Mouse (Mus musculus): ENCODE measurements around the gene Fgfr1op2.

GRCm38 (mm10) chr6:146545289-146545865, 31.6 kb upstream of the Fgfr1op2 start:
- TF ChIP-seq GATA1 (IDR thresholded peaks at IDR 0.05; ENCODE audit: low read length) (no peak), TAL1 (IDR thresholded peaks at IDR 0.05; ENCODE audit: low read length) (no peak)
